Mouse (Mus musculus) hindlimb bud, embryonic 11.5 days (tissue): ENCODE measurements at regions not wholly inside any gene's neighbourhood (a gene's known extent, or its start where the extent isn't known, plus 50 kb on each side); places are given as distances from the start of the nearest gene placed in this dataset.

Experiments used
- DNase-seq: peaks from one replicate; pipeline ENCODE4 v3.0.0-alpha.2; 2012; ENCODE audit warnings: low read depth, low spot score; ENCODE audit errors: extremely low spot score

- peak; percentile 88 for DNase-seq
Measured at GRCm38 (mm10) chr14:46706462-46706861, 53.9 kb upstream of the Cdkn3 start.

GRCm38 (mm10) chr14:46704316-46704751, 56.0 kb upstream of the Cdkn3 start:
- no peak for DNase-seq

GRCm38 (mm10) chr14:46702669-46703435, 57.5 kb upstream of the Cdkn3 start:
- no peak for DNase-seq

GRCm38 (mm10) chr14:46692571-46692970, 67.8 kb upstream of the Cdkn3 start:
- DNase-seq, result no peak

GRCm38 (mm10) chr14:46692067-46692466, 68.3 kb upstream of the Cdkn3 start:
- no peak for DNase-seq

GRCm38 (mm10) chr14:46682728-46683127, 77.6 kb upstream of the Cdkn3 start:
- DNase-seq, result no peak

GRCm38 (mm10) chr14:46678935-46679334, 81.4 kb upstream of the Cdkn3 start:
- DNase-seq, result no peak

- DNase-seq, result no peak
Measured at GRCm38 (mm10) chr14:46671482-46672225, 88.7 kb upstream of the Cdkn3 start.

- DNase-seq, result no peak
Measured at GRCm38 (mm10) chr14:46671062-46671461, 89.3 kb upstream of the Cdkn3 start.

- no peak for DNase-seq
Measured at GRCm38 (mm10) chr14:46670221-46671046, 89.9 kb upstream of the Cdkn3 start.

- DNase-seq, result no peak
Measured at GRCm38 (mm10) chr14:46668275-46668674, 92.1 kb upstream of the Cdkn3 start.

- DNase-seq, result no peak
Measured at GRCm38 (mm10) chr14:46664305-46664704, 96.0 kb upstream of the Cdkn3 start.

GRCm38 (mm10) chr14:46663529-46663928, 96.8 kb upstream of the Cdkn3 start:
- DNase-seq, result no peak

- DNase-seq, result no peak
Measured at GRCm38 (mm10) chr14:46661792-46662545, 98.4 kb upstream of the Cdkn3 start.

- DNase-seq, result no peak
Measured at GRCm38 (mm10) chr14:46661118-46661791, 99.1 kb upstream of the Cdkn3 start.

- DNase-seq, result no peak
Measured at GRCm38 (mm10) chr14:46659365-46659764, 101.0 kb upstream of the Cdkn3 start.

- no peak for DNase-seq
Measured at GRCm38 (mm10) chr14:46656249-46656648, 104.1 kb upstream of the Cdkn3 start.

GRCm38 (mm10) chr14:46647319-46647974, 112.9 kb upstream of the Cdkn3 start:
- no peak for DNase-seq

- no peak for DNase-seq
Measured at GRCm38 (mm10) chr14:46646673-46647318, 113.5 kb upstream of the Cdkn3 start.
